Mouse (Mus musculus): ENCODE results near the gene Gm42791.

The Gm42791 gene

DNA sequence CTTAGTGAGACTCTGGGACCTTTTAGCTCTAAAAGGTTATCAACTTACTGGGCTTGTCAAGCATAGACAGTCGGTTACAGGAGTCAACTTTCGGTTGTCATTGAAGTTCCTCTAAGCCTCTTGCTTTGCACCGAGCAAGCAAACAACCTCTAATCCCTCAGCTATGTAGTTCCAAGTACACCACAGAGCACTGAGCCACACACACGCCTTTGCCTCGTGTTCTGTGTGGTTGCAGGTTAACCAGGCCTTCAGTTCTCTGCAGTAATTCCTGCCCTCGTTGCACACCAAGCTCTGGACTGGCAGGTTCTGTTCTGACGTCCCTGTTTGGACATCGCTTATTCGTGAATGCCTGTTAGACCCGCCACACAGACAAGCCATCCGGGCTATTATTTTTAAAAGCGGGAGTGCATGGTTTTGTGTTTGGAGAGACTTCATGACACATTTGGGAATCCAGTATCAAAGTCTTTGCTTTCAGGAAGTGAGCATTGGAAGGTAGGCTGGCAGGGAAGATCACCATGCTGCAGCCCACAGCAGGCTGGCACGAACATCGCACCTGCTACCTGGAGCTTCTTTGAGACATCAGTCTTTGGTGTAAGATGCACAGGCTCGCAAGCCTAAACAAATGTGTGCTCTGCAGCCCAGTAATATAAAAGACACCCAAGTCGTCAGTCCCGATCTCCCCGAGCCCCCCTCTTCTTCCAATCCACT lies 16.3 kb downstream of the Gm42791 start:
- DNase-seq (ENCODE audit: low read depth, low spot score): no peak

DNA sequence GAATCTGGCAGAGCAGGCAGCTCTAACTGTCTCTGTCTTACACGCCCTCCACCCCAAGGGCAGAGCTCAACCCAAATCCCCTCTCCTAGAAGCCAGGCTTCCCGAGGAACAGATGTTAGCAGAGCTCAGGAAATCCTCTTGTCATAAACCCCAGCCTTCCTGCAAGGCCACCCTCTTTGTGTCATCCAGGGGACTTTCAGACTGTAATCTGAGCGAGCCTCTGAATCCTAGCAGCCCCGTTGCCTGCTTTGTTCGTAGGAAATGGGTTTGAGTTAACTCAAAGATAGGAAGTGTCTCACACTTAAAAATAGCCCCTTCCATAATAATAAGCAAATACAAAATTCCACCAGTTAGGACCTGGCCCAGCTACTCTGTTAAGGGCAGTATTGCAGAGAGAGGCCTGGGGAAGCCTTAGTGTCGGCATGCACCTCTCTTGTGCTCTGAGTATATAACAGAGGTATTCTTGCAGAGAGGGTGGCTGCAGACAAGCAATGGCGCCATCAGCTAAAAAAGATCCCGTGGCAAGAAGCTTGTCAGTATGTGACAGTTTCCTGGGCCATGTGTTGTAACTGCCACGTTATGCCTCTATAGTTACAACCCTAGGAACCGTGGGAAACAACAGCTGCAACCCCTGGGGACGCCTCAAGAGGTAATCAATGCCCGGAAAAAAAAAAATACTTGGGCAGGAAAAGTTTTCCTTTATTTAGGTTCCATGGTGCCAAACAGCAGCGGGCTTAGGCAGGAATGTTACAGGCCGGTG lies 17.1 kb downstream of the Gm42791 start:
- no peak for DNase-seq (ENCODE audit: low read depth, low spot score)

DNA sequence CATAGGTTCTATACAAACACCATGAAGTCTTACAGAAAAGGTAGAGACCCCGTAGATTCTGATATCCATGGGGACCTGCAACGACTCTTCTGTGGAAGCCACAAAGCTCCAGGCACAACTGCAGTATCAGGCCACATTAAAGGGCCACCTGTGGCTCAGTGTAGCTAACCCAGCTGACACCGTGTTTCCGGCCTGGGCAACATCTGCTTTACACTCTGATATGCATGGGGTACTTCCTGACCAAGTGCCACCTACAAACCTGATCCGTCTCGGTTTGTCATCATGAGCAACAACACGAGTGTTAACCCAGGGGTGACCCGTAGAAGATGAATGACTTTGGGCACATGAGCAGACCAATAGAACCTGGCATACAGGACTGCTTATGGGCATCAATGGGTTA lies 18.1 kb downstream of the Gm42791 start:
- no peak for DNase-seq (ENCODE audit: low read depth, low spot score)

DNA sequence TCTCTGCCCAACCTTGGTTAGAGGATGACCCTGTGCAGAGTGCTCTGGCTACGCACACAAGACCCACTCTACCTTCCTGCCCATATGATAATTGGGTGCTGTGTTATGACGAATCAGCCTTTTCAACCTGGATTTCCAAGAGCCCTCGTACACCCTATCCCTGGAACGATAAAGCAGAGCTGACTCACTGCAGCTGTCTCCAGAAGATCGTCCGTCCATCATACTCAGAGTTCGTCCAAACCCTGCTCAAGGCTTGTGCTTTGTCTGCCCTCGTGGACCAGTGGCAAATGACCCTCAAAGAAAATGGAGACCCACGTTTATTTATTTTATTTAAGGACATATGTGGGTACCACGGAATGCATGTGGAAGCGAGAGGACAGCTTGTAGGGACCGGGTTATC lies 19.9 kb downstream of the Gm42791 start:
- DNase-seq (ENCODE audit: low read depth, low spot score): no peak

DNA sequence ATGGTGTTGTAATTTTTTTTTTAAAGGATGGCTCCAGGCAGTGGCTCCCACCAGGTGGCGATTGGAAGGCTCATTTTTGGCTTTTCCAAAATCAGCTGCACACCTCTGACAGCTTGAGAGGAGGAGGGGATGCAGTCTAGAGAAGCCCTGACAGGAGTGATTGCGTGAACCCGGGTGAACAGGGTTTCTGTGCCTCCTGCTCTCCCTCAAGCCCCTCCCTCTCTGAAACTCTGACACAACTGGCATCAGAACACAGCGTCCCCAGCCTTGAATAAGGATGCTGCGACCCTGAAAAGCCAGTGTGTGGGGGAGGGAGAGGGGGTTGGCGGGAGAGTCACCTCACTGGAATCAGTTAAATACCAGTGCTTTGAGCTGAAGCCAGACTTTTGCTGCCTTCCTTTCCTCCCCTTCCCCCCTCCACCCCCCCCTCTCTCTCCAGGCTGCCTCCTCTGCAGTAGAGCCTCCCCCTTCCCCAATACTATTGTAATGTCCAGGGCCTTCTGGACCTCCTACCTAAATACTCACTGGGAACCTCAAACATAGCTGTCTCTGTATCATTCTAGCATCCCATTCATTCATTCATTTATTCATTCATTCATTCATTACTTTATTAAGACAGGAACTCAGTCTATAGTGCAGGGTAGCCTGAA lies 21.8 kb downstream of the Gm42791 start:
- no peak for DNase-seq (ENCODE audit: low read depth, low spot score)

DNA sequence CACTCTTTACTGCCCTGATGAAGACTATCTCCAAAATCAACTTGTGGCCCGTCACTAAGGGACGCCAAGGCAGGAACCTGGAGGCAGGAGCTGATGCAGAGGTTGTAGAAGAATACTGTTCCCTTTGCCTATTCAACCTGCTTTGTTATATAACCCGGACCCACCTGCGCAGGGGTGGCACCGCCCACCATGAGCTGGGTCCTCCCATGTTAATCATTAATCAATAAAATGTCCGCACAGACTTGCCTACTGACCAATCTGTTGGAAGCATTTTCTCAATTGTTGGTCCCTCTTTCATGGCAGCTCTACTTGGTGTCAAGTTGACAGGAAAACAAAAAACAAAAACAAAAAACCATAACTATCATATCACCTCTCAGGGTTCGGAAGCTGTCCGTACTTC lies 22.8 kb downstream of the Gm42791 start:
- no peak for DNase-seq (ENCODE audit: low read depth, low spot score)

DNA sequence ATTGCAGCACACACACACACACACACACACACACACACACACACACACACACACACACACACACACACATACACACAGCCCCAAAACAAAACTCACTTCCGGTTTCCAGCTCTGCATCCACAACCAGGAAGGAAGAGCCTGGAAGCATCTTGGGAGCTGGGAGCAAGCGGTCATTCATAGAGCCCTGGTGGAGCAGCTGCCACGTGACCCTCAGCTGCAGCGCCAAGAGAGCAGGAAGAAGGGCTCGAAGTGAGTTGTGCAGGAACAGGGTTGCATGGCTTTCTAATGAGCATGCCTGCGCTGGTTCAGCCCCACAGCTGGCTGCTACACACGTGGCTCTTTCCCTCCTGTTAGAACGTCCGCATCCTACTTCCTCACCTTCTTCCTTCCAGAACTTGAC lies 25.3 kb downstream of the Gm42791 start:
- DNase-seq (ENCODE audit: low read depth, low spot score): no peak

DNA sequence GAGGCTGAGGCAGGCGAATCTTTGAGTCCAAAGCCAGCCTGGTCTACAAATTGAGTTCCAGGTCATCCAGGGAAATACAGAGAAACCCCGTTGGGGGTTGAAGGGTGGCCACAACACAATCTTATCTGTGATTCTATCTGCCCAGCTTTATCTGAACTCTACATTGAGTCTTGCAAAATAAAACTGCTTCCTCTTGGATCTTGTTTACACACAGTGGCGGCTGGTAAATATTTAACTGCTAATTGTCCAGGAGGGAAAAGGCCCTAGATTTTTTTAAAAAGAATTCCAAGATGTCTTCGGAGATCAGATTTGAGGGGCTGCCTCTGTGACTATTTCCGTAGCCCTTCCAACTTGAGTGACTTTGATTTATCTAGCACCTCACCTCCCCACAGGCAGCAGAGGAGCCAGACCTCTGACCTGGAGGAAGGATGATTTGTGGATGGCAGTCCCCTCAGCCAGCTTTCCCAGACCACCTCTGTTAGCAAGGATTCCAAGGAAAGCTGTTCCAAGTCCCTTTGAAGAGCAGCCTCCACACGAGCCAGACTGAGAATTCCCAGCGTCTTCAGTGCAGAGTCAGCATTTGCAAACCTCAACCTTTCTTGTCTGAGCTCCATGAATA lies 25.9 kb downstream of the Gm42791 start:
- no peak for DNase-seq (ENCODE audit: low read depth, low spot score)

DNA sequence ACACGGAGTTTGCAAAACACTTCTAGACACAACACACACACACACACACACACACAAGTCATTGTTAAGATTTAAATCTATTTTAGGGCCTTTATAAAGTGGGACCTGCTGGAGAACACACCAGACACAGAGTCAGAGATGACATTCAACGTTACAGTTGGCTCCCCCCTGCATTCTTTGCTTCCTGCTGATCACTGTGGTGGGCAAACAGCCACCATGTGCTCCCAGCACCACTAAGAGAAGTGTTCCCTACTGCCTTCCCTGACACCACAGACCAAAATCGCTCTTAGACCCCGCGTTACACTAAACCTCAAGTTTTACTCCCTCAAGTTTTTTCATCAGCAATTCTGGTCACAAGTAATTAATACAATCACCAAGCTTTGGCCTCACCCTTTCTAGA lies 26.8 kb downstream of the Gm42791 start:
- no peak for DNase-seq (ENCODE audit: low read depth, low spot score)

DNA sequence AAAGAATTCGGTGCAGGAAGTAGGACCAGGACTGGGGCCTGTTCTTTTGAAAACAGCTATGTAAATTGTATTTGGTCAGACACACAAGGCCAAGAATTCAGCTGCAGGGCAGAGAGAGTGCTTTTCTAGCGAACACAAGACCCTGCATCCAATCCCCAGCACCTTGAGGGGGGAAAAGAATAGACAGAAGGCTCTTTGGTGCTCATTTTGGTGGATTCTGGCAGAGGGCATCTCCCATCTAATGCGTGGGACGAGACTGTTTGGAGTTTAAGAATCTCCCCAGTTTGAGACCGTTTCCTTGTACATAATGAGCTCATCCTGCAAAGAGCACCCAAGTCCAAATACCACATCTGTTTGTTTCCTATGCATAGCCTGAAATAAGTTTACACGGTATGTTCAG lies 28.6 kb downstream of the Gm42791 start:
- DNase-seq (ENCODE audit: low read depth, low spot score): no peak

DNA sequence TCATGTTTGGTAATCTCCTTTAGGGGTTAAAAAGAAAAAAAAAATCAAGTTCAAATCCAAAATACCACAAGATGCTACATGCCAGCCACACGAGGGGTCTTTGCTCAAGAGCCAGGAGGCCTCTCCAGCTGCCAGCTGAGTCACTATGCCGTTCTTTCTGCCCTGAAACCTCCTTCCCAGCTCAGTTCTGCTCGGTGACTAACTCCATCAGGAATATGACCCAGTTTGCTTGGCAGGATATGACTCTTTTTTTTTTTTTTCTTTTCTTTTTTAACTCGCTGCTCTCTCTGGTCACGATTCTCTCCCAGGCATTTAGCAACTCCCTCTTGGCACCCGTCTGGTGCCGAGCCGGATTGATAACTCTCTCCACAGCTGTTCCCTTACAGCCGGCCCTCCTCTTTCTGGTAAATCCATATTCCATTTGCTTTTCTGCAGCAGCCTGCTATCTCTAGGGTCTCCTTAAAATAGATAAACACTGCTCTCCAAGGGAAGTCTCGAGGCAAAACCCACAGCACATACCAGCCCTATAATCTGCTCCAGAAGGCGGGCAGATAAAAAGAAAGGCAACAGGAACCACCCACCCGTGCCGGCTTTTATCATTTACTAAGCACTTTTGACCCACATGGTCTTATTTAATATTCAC lies 29.1 kb downstream of the Gm42791 start:
- peak; percentile 36 for DNase-seq (ENCODE audit: low read depth, low spot score)

DNA sequence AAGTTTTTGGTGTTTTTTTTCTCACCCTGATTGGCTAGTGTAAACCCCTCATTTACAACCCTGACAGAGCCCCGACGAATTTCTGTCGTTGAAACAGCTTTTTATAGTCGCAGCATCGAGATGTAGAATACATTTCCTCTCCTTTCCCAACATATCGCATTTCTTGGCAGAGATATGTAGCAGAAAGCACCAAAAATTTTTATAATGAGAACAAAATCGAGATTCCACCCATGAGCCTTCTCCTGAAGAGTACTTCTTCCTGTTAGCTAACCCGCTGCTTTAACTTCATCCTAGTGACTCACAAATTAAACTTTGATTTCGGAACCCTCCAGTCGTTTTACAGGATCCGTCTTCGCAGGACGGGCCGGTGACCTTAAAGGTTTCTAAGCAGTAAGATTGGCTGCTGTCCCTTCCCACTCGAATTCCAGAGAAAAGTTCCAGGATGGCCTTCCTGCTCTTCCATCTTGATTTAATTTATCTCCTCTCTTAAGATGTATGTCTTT lies 29.8 kb downstream of the Gm42791 start:
- DNase-seq (ENCODE audit: low read depth, low spot score): no peak

DNA sequence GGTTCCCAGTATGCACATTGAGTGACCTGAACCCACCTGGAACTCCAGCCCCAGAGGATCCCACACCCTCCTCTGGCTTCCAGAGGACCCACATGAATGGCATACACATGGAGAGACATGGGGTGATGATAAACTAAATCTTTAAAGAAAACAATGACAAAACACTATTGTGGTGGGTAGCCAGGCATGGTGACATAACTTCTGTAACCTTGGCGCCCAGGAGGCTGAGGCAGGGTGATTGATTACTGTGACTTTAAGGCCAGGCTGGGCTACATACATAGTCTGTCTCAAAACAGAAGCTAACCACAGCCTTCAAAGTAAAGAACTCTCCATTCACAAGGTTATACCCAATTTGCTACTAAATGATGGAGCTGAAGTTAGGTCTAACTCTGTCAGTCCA lies 30.7 kb downstream of the Gm42791 start:
- no peak for DNase-seq (ENCODE audit: low read depth, low spot score)

DNA sequence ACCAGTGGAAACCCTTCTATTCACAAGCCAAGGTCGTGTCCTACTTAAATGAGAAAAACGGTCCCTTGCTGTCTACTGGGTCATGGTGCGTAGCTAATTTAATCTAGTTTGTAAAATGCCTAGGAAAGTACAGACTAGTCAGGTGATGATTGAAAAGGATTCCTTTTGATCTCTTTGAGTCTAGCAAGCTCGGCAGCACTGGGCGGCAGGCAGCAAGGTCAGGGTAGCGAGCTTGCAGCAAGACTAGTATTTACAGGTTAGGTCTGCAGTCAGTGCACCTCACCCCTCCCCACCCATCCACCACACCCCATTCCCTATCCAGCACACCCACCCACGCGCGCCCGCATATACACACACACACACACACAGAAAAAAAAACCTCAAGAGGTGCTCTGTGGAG lies 34.7 kb downstream of the Gm42791 start:
- DNase-seq (ENCODE audit: low read depth, low spot score): no peak

DNA sequence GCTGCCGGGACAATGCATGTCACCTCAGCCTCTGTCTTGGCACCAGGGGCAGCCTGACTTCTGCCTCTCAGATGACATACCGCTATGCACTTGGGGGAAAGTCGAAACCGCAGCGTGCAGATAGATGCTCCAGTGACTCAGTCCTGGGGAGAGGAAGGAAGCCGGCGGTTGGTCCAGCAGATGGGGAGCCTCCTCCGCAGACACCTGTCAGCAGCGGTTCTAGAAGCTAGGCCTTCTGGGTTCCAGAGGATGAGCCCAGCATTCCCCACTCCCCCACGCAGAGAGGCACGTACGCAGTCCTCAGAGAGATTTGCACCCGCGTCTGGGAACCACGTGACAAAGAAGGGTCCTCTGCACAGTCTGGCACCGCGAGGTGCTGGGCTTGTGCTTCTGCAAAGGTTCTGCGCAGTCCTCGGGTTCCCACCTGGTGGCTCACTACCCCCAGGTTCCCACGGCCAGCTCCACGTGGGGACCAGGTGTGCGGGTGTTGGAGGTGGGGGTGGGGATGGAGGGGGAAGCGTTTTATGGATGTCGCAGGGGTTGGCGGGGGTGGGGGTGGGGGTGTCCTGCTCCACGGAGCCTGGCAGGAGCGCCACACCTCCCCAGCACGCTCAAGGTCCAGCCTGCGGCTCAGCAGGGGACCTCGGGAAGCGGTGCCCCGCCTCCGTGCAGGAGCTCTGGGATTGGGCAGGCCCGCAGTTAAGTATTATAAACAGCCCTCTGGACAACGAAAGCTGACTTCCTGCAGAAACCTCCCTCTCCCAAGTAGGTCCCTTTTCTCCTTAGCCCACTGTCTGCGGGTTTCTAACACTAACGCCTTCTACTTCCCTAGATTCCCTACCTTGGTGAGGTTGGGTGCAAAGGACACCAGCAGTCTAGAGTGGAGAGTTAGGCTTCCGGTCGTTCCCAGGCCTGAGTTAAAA lies 35.6 kb downstream of the Gm42791 start:
- DNase-seq (ENCODE audit: low read depth, low spot score): no peak

DNA sequence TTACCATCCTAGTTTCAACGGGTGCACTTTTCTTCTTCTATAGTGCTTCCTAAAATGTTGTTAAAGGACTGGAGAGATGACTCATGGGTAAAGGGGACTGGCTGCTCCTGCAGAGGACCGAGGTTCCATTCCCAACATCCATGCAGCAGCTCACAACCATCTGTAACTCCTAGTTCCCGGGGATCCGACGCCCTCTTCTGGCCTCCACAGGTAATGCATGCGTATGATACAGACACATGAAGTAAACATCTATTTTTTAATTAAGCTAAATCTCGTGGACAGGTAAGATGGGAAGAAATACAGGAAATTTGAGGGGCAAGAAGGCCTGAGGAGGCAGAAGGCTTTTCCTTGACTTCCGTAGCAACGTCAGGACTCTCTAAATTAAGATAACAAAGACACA lies 36.6 kb downstream of the Gm42791 start:
- no peak for DNase-seq (ENCODE audit: low read depth, low spot score)

DNA sequence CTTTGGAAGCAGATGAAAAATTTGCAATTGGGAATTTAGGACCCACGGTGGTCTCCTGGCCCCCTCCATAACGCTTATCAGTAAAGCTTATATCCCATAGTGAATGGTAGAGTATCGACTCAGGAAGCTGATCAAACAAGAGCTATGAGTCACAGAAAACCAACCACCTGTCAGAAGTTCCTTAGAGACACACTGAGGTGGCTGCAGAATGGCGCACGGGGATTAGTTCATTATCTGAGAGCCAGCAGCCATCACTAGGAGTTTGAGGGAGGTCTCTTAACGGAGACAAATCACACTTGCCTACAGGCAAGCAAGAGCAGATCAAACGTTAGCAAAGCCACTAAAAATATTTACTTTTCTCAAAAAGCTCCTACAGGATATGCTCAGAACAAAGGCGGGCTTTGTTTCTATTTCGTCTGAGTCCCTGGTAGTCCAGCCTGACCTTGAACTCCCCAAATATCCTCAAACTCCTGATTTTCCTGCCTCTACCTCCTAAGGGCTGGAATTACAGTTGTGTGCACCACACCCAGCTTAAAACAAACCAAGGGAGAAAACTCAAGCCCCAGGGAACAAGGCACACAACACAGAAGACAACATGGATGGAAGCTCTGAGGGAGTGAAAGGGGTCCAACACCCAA lies 37.9 kb downstream of the Gm42791 start:
- no peak for DNase-seq (ENCODE audit: low read depth, low spot score)

DNA sequence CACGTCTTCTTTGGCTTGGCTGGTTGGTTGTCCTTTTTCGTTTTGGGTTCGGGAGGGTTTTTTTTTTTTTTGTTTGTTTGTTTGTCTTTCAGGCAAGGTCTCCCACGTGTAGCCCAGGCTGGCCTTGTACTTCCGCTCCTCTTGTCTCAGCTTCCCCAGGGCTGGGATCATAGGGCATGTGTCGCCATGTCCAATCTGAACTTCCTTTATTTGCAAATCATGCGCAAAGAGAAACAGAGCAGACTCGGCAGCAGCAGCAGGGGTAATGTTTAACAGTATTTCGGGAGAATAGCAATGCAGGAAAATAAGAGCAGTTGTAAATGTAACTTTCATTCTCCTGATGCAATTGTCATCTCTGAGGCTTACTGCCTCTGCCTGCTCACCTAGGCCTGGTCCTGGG lies 38.9 kb downstream of the Gm42791 start:
- no peak for DNase-seq (ENCODE audit: low read depth, low spot score)

DNA sequence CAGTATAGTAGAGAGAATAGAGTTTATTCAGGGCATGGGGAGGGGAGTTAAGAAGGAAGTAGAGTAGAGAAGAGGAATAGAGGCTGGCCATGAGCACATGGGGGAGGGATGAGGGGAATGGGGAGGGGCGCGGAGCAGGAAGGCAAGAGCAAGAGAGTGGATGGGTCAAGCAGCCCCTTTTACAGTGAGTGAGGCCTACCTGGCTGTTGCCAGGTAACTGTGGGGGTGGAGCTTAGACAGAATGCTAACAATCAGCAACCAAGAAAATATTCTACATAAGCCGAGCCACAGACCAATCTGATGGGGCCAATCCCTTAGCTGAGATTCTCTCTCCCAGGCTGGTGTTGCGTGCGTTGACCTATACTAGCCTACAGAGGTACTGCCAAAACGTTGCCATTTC lies 39.4 kb downstream of the Gm42791 start:
- no peak for DNase-seq (ENCODE audit: low read depth, low spot score)

Measured in c-Kit-negative CD71-positive TER-119-positive erythroid progenitor cells, embryonic 14.5 days (primary cell).